Mouse (Mus musculus) E14TG2a.4 (cell line): Measurements from ENCODE around the gene Cd63.

Source experiments
- CTCF ChIP-seq: conservative IDR thresholded peaks from 2 replicates; pipeline ENCODE4 v1.5.1; 2014; ENCODE audit warnings: low read length
- POU5F1 ChIP-seq: IDR thresholded peaks from 2 replicates; pipeline ENCODE4 v1.6.1; 2014; ENCODE audit warnings: low read length, borderline replicate concordance

DNA sequence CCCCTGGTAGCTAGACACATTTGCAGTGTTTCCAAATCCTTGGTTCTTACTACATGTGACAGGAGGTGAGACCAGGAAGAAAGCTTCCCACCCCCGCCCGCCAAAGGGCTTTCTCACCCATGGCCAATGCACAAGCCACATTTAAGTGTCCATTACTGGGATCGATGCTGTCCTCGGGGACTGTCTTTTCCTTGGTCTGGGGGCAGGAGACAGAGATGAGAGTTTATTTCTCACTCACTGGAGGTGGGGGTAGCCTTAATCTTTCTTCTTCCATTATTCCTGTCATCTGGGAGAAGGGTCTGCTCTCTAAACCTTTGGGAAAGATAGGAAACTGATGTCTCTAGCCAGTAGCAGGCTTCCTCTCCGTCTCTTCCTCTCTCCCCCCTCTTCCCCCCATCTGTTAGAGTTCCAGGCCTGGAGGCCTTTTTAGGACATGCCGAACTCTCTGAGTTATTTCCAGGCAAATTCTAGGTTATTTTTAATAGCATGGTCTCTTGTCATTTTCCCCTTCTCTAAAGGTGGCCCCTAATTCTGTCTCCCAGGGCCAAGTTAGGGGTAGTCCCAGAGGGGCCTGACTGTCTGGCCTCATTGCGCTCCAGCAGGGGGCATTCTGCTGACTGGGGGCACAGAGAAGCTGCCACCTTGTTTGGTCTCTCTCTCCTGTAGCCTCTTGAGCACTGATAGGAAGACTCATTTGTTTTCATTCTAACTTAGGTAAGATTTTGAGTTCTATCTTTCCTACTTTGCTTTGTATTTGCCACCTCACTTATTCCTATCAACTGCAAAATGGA lies 34.4 kb downstream of the Cd63 start:
- TF ChIP-seq CTCF: no peak
- TF ChIP-seq POU5F1: no peak
